Mouse (Mus musculus) kidney, embryonic 15.5 days (tissue): ENCODE measurements around the gene Plch2. TPM values are rescaled to one million over a fixed set of nuclear protein-coding genes. Genes with fewer than 3 reads are reported as not detected.

Source experiments
- ATAC-seq: fragments of 200-750 bp; cut with Nextera tagmentation; replicated peaks from 2 replicates; pipeline ENCODE4 v1.8.0; 2017; ENCODE audit warnings: moderate TSS enrichment; ENCODE audit not compliant: low FRiP score
- H3K27ac ChIP-seq: fragments of 300-500 bp; sonication (generic); 2 replicates; pipeline ENCODE4 v1.5.1; 2015; ENCODE audit warnings: mild to moderate bottlenecking, inconsistent platforms
- H3K27me3 ChIP-seq: fragments of 300-500 bp; sonication (generic); 2 replicates; pipeline ENCODE4 v1.6.1; 2015; ENCODE audit warnings: inconsistent platforms
- H3K36me3 ChIP-seq: fragments of 300-500 bp; sonication (generic); 2 replicates; pipeline ENCODE4 v1.6.1; 2015; ENCODE audit warnings: inconsistent platforms
- H3K4me1 ChIP-seq: fragments of 300-500 bp; sonication (generic); 2 replicates; pipeline ENCODE4 v1.6.1; 2015; ENCODE audit warnings: inconsistent platforms
- H3K4me2 ChIP-seq: fragments of 300-500 bp; sonication (generic); 2 replicates; pipeline ENCODE4 v1.6.1; 2015; ENCODE audit warnings: moderate library complexity, mild to moderate bottlenecking, inconsistent platforms
- H3K4me3 ChIP-seq: fragments of 300-500 bp; sonication (generic); replicated peaks from 2 replicates; pipeline ENCODE4 v1.5.1; 2015; ENCODE audit warnings: mild to moderate bottlenecking, inconsistent platforms
- H3K9ac ChIP-seq: fragments of 300-500 bp; sonication (generic); 2 replicates; pipeline ENCODE4 v1.6.1; 2015; ENCODE audit warnings: mild to moderate bottlenecking, inconsistent platforms
- H3K9me3 ChIP-seq: fragments of 300-500 bp; sonication (generic); replicated peaks from 2 replicates; pipeline ENCODE4 v1.6.1; 2016; ENCODE audit warnings: inconsistent platforms
- WGBS: fragments of 180-500 bp; shearing (Covaris S2); methylation state at CpG from one replicate; pipeline ENCODE4 v1.1.7; 2015; ENCODE audit warnings: mixed read lengths; 5-methylcytosine and 5-hydroxymethylcytosine counted together
- polyA plus RNA-seq: library from polyadenylated mRNA; unstranded; fragments of >200 nt; fragmentation: Nextera tagmentation; extraction: Ambion mirVana; gene quantifications from 2 replicates; pipeline ENCODE4 v1.2.1, GENCODE M21; 2015

Plch2 gene
- polyA plus RNA-seq, 1 experiment from 2014 or later: 2.6 TPM

- Histone ChIP-seq H3K9me3 (no peaks in the 10 kb centered on the region), H3K36me3 (no peaks in the 10 kb centered on the region), H3K4me3 (no peak overlapping the region), H3K27ac (no peak overlapping the region), H3K9ac (no peak overlapping the region), H3K4me2 (no peak overlapping the region), H3K4me1 (peaks cover 26% of the 10 kb centered on the region), H3K27me3 (no peaks in the 10 kb centered on the region)
- ATAC-seq: 0 out of 2 replicates have a peak, but pooled peaks have one; percentile 2
These were observed 48.5 kb downstream of the Plch2 start for GRCm38 (mm10) chr4:155008075-155008474.

DNA sequence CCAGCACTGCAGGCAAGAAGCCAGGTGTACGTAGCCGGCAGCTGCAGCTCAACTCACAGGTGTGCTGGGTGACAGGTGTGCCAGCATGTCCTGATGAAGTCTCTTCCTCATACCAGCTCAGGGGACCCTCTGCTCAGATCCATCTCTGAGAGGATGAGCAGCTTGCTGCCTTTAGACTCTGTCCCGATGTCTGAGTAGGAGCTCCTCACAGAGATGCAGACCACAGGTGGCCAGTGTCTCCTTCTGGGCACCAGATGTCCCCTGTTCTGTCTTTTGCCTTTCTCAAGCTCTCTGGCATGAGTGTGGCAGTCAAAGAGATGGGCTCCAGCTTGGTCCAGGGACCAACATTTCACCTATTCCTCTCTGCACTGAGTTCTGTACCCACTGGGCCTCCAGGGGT, 48.9 kb downstream of the Plch2 start:
- H3K9ac ChIP-seq: no peak overlapping the region
- no peaks in the 10 kb centered on the region for H3K27me3 ChIP-seq
- H3K36me3 ChIP-seq: no peaks in the 10 kb centered on the region
- no peak overlapping the region for H3K27ac ChIP-seq
- H3K9me3 ChIP-seq: no peaks in the 10 kb centered on the region
- H3K4me2 ChIP-seq: no peak overlapping the region
- no peak overlapping the region for H3K4me3 ChIP-seq
- peaks cover 26% of the 10 kb centered on the region for H3K4me1 ChIP-seq
- no peak for ATAC-seq
- WGBS: 89% methylated on average over 3 of the region's 3 CpGs

DNA sequence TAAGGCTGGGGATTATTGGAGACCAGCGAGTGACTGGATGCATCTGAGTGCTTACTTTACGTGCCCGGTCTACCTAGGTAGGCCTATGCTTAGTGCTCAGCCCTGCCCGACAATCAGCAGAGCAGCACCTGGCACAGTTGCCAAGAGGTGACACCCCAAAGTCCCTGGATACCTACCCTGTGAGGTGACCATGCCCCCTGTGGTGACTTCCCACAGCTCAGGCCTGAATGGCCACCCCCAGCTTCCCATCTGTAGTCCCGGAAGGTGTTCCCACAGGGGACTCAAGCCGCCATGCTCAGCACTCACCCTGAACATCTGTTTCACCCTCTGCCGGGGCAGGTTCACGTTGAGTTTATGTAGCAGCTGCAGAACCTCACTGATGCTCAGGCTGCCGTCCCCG, 50.3 kb downstream of the Plch2 start:
- H3K27me3 ChIP-seq: no peaks in the 10 kb centered on the region
- ATAC-seq: no peak
- H3K4me1 ChIP-seq: peaks cover 24% of the 10 kb centered on the region
- no peak overlapping the region for H3K27ac ChIP-seq
- H3K9me3 ChIP-seq: no peaks in the 10 kb centered on the region
- no peaks in the 10 kb centered on the region for H3K36me3 ChIP-seq
- H3K4me3 ChIP-seq: no peak overlapping the region
- no peak overlapping the region for H3K9ac ChIP-seq
- no peak overlapping the region for H3K4me2 ChIP-seq
- 55% methylated on average over 10 of the region's 10 CpGs for WGBS

DNA sequence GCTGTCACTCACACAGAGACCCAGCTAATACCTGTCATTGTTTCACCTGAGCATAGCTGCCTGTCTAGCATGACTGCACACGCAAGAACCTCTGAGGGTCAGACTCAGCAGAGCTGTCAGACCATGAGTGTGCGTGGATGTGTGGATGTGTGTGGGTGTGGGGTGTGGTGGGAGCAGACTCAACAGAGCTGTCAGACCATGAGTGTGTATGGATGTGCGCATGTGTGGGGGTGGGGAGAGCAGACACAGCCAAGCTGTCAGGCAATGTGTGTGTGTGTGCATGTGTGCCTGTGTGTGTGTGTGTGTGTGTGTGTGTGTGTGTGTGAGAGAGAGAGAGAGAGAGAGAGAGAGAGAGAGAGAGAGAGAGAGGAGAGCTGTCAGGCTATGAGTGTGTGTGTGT, 51.3 kb downstream of the Plch2 start:
- Histone ChIP-seq H3K9me3 (no peaks in the 10 kb centered on the region), H3K27ac (no peak overlapping the region), H3K27me3 (no peaks in the 10 kb centered on the region), H3K4me3 (no peak overlapping the region), H3K4me2 (no peak overlapping the region), H3K36me3 (no peaks in the 10 kb centered on the region), H3K9ac (no peak overlapping the region), H3K4me1 (peaks cover 26% of the 10 kb centered on the region)
- no peak for ATAC-seq
- 70% methylated on average over 3 of the region's 3 CpGs for WGBS

DNA sequence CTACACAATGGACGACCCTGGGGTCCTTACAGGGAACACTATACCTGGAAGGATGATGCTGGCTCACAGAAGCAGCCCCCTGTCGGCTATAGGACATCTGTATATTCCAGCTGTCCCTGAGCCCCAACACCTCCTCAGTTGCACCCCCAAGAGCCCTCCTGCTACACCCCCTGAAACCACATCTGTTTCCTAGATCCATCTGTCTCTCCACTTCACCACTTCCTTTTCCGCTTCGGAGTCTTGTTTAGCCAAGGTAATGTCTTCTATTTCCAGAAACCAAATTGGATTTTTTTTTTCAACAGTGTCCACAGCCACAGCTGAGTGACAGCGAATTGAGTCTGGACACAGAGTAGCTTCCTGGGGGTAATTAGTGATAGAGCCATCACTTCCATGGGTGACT, 57.2 kb downstream of the Plch2 start:
- no peaks in the 10 kb centered on the region for H3K27me3 ChIP-seq
- no peaks in the 10 kb centered on the region for H3K9me3 ChIP-seq
- peaks cover 17% of the 10 kb centered on the region for H3K4me1 ChIP-seq
- ATAC-seq: no peak
- no peak overlapping the region for H3K4me2 ChIP-seq
- no peak overlapping the region for H3K4me3 ChIP-seq
- no peaks in the 10 kb centered on the region for H3K36me3 ChIP-seq
- H3K9ac ChIP-seq: no peak overlapping the region
- WGBS: 72% methylated on average over 5 of the region's 5 CpGs
- no peak overlapping the region for H3K27ac ChIP-seq

- Histone ChIP-seq H3K4me1 (peaks cover 12% of the 10 kb centered on the region), H3K9me3 (no peaks in the 10 kb centered on the region), H3K27ac (no peak overlapping the region), H3K36me3 (no peaks in the 10 kb centered on the region), H3K4me3 (no peak overlapping the region), H3K27me3 (no peaks in the 10 kb centered on the region), H3K9ac (no peak overlapping the region), H3K4me2 (no peak overlapping the region)
- WGBS: 25% methylated on average over 8 of the region's 8 CpGs
- ATAC-seq: peak; percentile 56
These were observed 59.9 kb downstream of the Plch2 start for GRCm38 (mm10) chr4:154996572-154997154.

- no peak for ATAC-seq
- H3K36me3 ChIP-seq: no peaks in the 10 kb centered on the region
- H3K4me2 ChIP-seq: no peak overlapping the region
- H3K27ac ChIP-seq: no peak overlapping the region
- peaks cover 7% of the 10 kb centered on the region for H3K4me1 ChIP-seq
- no peaks in the 10 kb centered on the region for H3K9me3 ChIP-seq
- no peak overlapping the region for H3K4me3 ChIP-seq
- 74% methylated on average over 4 of the region's 4 CpGs for WGBS
- H3K9ac ChIP-seq: no peak overlapping the region
- no peaks in the 10 kb centered on the region for H3K27me3 ChIP-seq
These were observed 61.7 kb downstream of the Plch2 start for GRCm38 (mm10) chr4:154994876-154995275.

DNA sequence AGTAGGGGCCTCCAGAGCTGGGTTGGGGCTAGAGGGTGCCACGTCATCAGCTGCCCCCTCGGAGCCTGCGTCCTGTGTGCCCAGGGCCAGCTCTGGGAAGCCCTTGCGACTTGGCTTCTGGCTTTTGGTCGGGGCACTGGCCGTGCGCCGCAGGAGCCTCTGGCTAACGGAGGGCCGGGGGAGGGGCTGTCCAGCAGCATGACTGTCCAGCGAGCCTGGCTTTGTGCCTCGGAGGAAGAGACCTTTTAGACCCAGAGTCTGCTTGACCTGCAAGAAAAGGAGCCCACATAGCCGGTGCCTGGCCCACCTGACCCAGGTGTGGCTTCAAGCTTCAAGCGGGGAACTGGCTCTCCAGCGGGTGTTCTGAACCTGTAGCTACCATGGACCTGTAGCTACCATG, 69.8 kb downstream of the Plch2 start:
- Histone ChIP-seq H3K4me3 (no peak overlapping the region), H3K4me2 (no peak overlapping the region), H3K9ac (no peak overlapping the region), H3K4me1 (peaks cover 24% of the 10 kb centered on the region), H3K27ac (no peak overlapping the region), H3K36me3 (no peaks in the 10 kb centered on the region), H3K27me3 (peaks cover 20% of the 10 kb centered on the region), H3K9me3 (no peaks in the 10 kb centered on the region)
- no peak for ATAC-seq
- 67% methylated on average over 15 of the region's 15 CpGs for WGBS

DNA sequence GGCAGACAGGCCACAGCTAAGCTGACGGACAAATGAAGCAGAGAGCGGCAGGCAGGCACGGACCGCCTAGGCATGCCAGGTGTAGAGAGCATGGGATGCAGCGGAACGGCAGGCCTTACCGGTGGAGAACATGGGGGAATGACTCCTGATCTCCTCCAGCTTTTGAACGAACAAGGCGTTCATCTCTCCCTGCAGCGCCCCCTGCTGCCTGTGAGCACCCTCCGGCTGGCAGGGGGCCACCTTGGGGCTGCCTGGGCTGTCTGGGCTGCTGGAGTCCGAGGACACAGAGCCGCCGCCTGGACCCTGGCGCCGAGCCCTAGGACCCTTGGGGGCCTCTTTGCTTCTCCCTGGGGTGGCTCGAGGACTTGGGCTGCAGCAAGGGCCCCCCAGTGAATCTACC, 70.5 kb downstream of the Plch2 start:
- WGBS: 16% methylated on average over 16 of the region's 17 CpGs
- Histone ChIP-seq H3K36me3 (peaks cover 3% of the 10 kb centered on the region), H3K27me3 (peaks cover 20% of the 10 kb centered on the region), H3K9me3 (no peaks in the 10 kb centered on the region), H3K4me3 (0 out of 2 replicates have a peak overlapping the region, but pooled peaks have one; percentile 6), H3K4me1 (peaks cover 24% of the 10 kb centered on the region), H3K27ac (no peak overlapping the region), H3K9ac (no peak overlapping the region), H3K4me2 (peak overlapping the region; percentile 50)
- ATAC-seq: no peak; the same call in 1 of the 2 replicates

DNA sequence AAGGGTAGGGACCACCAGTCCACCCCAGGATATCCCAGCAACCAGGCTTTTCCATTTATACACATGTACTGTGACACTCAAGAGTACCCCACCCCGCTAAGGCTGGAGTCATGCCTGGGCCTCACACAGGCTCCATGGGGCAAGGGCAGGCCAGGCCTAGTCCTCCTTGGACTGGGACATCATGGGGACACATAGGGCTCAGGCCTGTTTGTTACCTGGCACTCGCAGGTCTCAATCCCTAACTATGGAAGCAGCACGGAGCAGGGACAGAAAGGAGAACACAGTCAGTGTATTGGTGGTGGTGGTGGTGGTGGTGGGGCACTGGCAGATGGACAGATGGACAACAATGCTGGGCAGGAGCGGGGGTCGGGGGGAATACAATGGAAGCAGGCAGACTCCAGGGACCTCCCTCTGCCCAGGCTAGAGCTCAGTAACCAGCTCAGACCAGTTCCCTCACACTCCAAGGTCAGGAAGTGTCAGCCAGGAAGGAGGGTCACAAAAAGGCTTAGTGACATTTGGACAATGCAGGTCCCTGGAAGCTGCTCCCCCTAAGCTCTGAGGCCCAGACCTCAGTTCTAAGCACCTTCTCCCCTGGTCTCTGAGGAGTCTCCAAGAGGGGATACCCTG, 71.3 kb downstream of the Plch2 start:
- no peak overlapping the region for H3K4me3 ChIP-seq
- H3K27me3 ChIP-seq: peaks cover 20% of the 10 kb centered on the region
- no peak overlapping the region for H3K9ac ChIP-seq
- H3K4me2 ChIP-seq: no peak overlapping the region; the same call in 1 of the 2 replicates
- H3K36me3 ChIP-seq: peaks cover 12% of the 10 kb centered on the region
- no peak for ATAC-seq
- H3K4me1 ChIP-seq: peaks cover 24% of the 10 kb centered on the region
- WGBS: 86% methylated on average over 5 of the region's 5 CpGs
- no peaks in the 10 kb centered on the region for H3K9me3 ChIP-seq
- no peak overlapping the region for H3K27ac ChIP-seq

DNA sequence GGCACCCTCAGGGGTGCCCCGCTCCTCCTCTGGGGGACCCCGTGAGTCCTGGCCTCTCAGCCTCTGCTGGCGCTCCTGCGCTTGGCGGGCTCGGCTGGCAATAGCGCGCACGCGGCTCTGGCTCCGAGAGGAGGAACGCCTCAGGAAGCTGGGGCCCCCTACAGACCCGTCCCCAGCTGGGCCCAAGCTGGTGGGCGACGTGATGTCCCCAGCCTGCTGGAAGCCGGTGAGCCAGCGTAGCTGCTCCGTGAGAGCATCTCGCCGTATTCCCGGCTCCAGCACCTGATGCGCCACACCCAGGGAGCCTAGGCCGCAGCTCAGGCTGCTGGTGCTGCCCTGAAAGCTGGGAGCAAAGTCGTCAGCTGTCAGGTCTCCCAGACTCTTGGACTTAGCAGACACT, 72.8 kb downstream of the Plch2 start:
- Histone ChIP-seq H3K36me3 (peaks cover 27% of the 10 kb centered on the region), H3K4me1 (peaks cover 24% of the 10 kb centered on the region), H3K4me2 (no peak overlapping the region), H3K27me3 (peaks cover 20% of the 10 kb centered on the region), H3K4me3 (no peak overlapping the region), H3K27ac (no peak overlapping the region), H3K9ac (no peak overlapping the region), H3K9me3 (no peaks in the 10 kb centered on the region)
- WGBS: 25% methylated on average over 24 of the region's 24 CpGs
- no peak for ATAC-seq

DNA sequence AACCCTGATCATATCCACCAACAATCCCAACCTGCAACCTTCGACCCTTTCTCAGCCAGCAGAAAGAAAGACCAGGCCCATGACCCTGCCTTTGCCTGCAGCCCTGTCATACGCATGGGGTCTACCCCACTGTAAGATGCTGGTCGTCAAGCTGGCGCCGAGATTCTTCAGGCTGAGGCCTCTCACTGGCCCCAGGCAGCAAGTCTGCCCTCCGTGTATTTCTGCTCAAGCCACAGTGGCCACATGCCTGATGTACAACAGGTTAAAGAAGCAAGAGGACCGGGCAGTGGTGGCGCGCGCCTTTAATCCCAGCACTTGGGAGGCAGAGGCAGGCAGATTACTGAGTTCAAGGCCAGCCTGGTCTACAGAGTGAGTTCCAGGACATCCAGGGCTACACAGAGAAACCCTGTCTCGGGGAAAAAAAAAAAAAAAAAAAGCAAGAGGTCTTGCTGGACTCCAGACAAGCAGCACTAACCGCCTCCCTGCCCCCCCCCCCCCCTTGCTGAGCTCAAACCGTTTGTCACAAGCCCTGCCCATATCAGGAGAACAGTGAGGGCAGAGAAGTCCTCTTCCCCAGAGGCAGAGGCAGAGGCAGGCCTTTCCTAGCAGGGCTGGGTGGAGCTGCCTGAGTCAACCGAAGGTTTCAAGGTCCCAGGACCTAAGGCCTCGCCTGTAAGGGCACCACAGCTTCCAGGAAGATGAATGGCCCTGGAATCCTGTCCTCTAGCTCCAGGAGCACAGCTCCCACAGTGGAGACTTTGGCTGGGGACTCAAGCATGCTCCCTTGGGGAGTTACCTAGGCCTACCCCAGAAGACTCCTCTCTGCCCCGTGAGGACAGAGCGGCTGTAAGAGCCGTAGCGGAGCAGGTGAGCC, 74.1 kb downstream of the Plch2 start:
- Histone ChIP-seq H3K4me2 (no peak overlapping the region), H3K36me3 (peaks cover 39% of the 10 kb centered on the region), H3K4me3 (no peak overlapping the region), H3K9me3 (no peaks in the 10 kb centered on the region), H3K27ac (no peak overlapping the region), H3K27me3 (peaks cover 20% of the 10 kb centered on the region), H3K9ac (no peak overlapping the region), H3K4me1 (peaks cover 24% of the 10 kb centered on the region)
- WGBS: 69% methylated on average over 19 of the region's 19 CpGs
- ATAC-seq: no peak
